Mouse (Mus musculus) liver (tissue): Measurements from ENCODE around the gene Cyp4f15.
"Not testable (repeated sequence)": the region's sequence is repeated elsewhere in the genome, so short reads cannot be mapped to it uniquely, and the experiment has no call there.

ENCODE experiments used
- DNase-seq: peaks from one replicate; pipeline ENCODE4 v3.0.0-alpha.2; 2020; ENCODE audit warnings: mixed read lengths

The Cyp4f15 gene

GRCm38 (mm10) chr17:32685048-32685750 lies at the start of gene Cyp4f15:
Gene Cyp4f15, plus strand, starts transcription at chr17:32685627.
- DNase-seq: peak; percentile 33

- no peak for DNase-seq
Observed at GRCm38 (mm10) chr17:32636341-32636740, 49.1 kb upstream of the Cyp4f15 start.

GRCm38 (mm10) chr17:32637151-32637550 lies 48.3 kb upstream of the Cyp4f15 start:
- no peak for DNase-seq

- DNase-seq: no peak
Observed at GRCm38 (mm10) chr17:32646631-32647030, 38.8 kb upstream of the Cyp4f15 start.

- no peak for DNase-seq
Observed at GRCm38 (mm10) chr17:32653860-32654259, 31.6 kb upstream of the Cyp4f15 start.

GRCm38 (mm10) chr17:32657041-32657440 lies 28.4 kb upstream of the Cyp4f15 start:
- no peak for DNase-seq

GRCm38 (mm10) chr17:32658246-32658645 lies 27.2 kb upstream of the Cyp4f15 start:
- DNase-seq: no peak

GRCm38 (mm10) chr17:32658712-32659111 lies 26.7 kb upstream of the Cyp4f15 start, which contains the start of gene Cyp4f40:
Gene Cyp4f40, plus strand, starts transcription at chr17:32658900.
- no peak for DNase-seq

- DNase-seq: no peak
Observed at GRCm38 (mm10) chr17:32673976-32674375, 11.5 kb upstream of the Cyp4f15 start.

- DNase-seq: no peak
Observed at GRCm38 (mm10) chr17:32676040-32676635, 9.3 kb upstream of the Cyp4f15 start.

- DNase-seq: peak; percentile 23
Observed at GRCm38 (mm10) chr17:32680404-32680803, 5.0 kb upstream of the Cyp4f15 start.

GRCm38 (mm10) chr17:32686722-32687121 lies 1.3 kb downstream of the Cyp4f15 start:
- no peak for DNase-seq

- peak; percentile 12 for DNase-seq
Observed at GRCm38 (mm10) chr17:32690959-32691358, 5.5 kb downstream of the Cyp4f15 start.

- DNase-seq: peak; percentile 11
Observed at GRCm38 (mm10) chr17:32702826-32703225, 17.4 kb downstream of the Cyp4f15 start.

- not testable (repeated sequence) for DNase-seq
Observed at GRCm38 (mm10) chr17:32710541-32710940, 25.1 kb downstream of the Cyp4f15 start.

GRCm38 (mm10) chr17:32722151-32722550 lies 36.7 kb downstream of the Cyp4f15 start:
- not testable (repeated sequence) for DNase-seq

GRCm38 (mm10) chr17:32722771-32723170 lies 37.3 kb downstream of the Cyp4f15 start:
- DNase-seq: no peak

- DNase-seq: not testable (repeated sequence)
Observed at GRCm38 (mm10) chr17:32726360-32726759, 40.9 kb downstream of the Cyp4f15 start.

- no peak for DNase-seq
Observed at GRCm38 (mm10) chr17:32729029-32729428, 43.6 kb downstream of the Cyp4f15 start.

- no peak for DNase-seq
Observed at GRCm38 (mm10) chr17:32738406-32738805, 53.0 kb downstream of the Cyp4f15 start.

GRCm38 (mm10) chr17:32741057-32741456 lies 55.6 kb downstream of the Cyp4f15 start:
- DNase-seq: no peak

- DNase-seq: no peak
Observed at GRCm38 (mm10) chr17:32750611-32751010, 65.2 kb downstream of the Cyp4f15 start.
